Mouse (Mus musculus) megakaryocyte, embryonic 14.5 days (primary cell): ENCODE measurements around the gene Trim46.

Experiments
- FLI1 ChIP-seq: IDR thresholded peaks from 2 replicates; pipeline ENCODE4 v1.6.1; 2012; ENCODE audit warnings: low read length, inconsistent platforms, mixed read lengths
- GATA1 ChIP-seq: IDR thresholded peaks from 3 replicates; pipeline ENCODE4 v1.6.1; 2012; ENCODE audit warnings: mixed read lengths, low read length, inconsistent platforms, borderline replicate concordance

- TF ChIP-seq GATA1: no peak
- no peak for TF ChIP-seq FLI1
These were observed 46.3 kb downstream of the Trim46 start for GRCm38 (mm10) chr3:89199839-89200238.
